Mouse (Mus musculus): Measurements from ENCODE around the gene Nptx1.

DNA sequence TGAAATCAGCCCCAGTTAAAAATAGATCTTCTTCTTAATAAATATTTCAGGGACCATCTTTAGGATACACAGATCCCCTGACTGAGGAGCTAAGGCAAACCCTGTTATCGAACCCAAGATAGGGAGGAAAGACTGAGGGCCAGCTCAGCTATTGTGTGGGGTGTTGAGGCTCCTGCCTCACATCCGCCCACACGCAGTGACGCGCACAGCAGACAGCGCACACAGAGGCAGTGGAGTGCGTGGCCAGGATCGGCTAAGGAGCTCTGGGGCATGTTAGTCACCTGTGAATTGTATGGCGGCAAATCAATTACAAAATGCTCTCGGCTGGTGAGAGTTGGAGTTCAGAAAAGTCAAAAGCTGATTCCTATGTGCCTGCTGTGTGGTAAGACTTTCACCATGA lies 18.1 kb upstream of the Nptx1 start:
- TF ChIP-seq CTCF (IDR thresholded peaks at IDR 0.05; ENCODE audit: low read depth, low read length) (no peak), POLR2A (IDR thresholded peaks at IDR 0.05; ENCODE audit: extremely low read depth, insufficient read depth, low read length) (no peak)
